Comparison of ENCODE assay signal across 16 mouse cellular contexts in genomic region chr11:77150806-77151205, GRCm38 (mm10).
"Had no signal": no experiment of that assay in that cellular context is flagged by ENCODE, and none has a peak within 500 bp of the region (broad histone marks: within the 10 kb centered on the region; RNA-seq: fewer than 3 reads in every experiment).

No protein-coding gene starts in this region.

- DNase-seq: liver, postnatal 0 days; lung, adult 2 months; retina, postnatal 1 day; right cerebral cortex, adult 18-20 months; right cerebral cortex, postnatal 25 days; right cerebral cortex, postnatal 4 days; spleen, adult 18-20 months; thymus, adult 18-20 months; thymus, postnatal 14 days; thymus, postnatal 36 days had no signal

- H3K9me3 ChIP-seq: liver, embryonic 15.5 days; lung, embryonic 15.5 days; midbrain, embryonic 13.5 days; midbrain, embryonic 15.5 days; neural tube, embryonic 12.5 days had no signal

- H3K4me1 ChIP-seq: liver, embryonic 15.5 days; lung, embryonic 15.5 days; midbrain, embryonic 13.5 days; midbrain, embryonic 15.5 days; neural tube, embryonic 12.5 days had no signal

- H3K4me3 ChIP-seq: liver, embryonic 15.5 days; lung, embryonic 15.5 days; megakaryocyte, embryonic 14.5 days; midbrain, embryonic 13.5 days; midbrain, embryonic 15.5 days; neural tube, embryonic 12.5 days had no signal

- H3K27me3 ChIP-seq: liver, embryonic 15.5 days; lung, embryonic 15.5 days; megakaryocyte, embryonic 14.5 days; midbrain, embryonic 13.5 days; midbrain, embryonic 15.5 days; neural tube, embryonic 12.5 days had no signal

- H3K36me3 ChIP-seq: liver, embryonic 15.5 days; lung, embryonic 15.5 days; midbrain, embryonic 13.5 days; midbrain, embryonic 15.5 days; neural tube, embryonic 12.5 days had no signal
